Mouse (Mus musculus) MEL (cell line): ENCODE measurements at regions not wholly inside any gene's neighbourhood (a gene's known extent, or its start where the extent isn't known, plus 50 kb on each side); places are given as distances from the start of the nearest gene placed in this dataset.

Source experiments
- CHD1 ChIP-seq: IDR thresholded peaks from 2 replicates; pipeline ENCODE4 v1.6.1; 2012; ENCODE audit warnings: low read depth, mild to moderate bottlenecking, inconsistent platforms, low read length, improper control_type of control experiment
- CTCF ChIP-seq, 3 experiments: IDR thresholded peaks in 2 of 3; conservative IDR thresholded peaks in 1 of 3; 2 replicates each; pipeline ENCODE4 v1.5.1; 2011 to 2012; ENCODE audit warnings: low read length in 3 of 3, low read depth in 2 of 3, mild to moderate bottlenecking in 2 of 3, improper control_type of control experiment in 1 of 3, inconsistent platforms in 1 of 3, mixed read lengths in 1 of 3, moderate library complexity in 1 of 3; ENCODE audit not compliant: control insufficient read depth in 1 of 3, insufficient read depth in 1 of 3, poor library complexity in 1 of 3, severe bottlenecking in 1 of 3
- EP300 ChIP-seq, 2 experiments: IDR thresholded peaks; 2 replicates each; pipeline ENCODE4 v1.6.1; 2011; ENCODE audit warnings: improper control_type of control experiment in 2 of 2, low read length in 2 of 2, low read depth in 1 of 2, mild to moderate bottlenecking in 1 of 2
- GATA1 ChIP-seq: IDR thresholded peaks from 2 replicates; pipeline ENCODE4 v1.6.1; 2011; ENCODE audit warnings: low read depth, low read length, improper control_type of control experiment
- MYC ChIP-seq: IDR thresholded peaks from 2 replicates; pipeline ENCODE4 v1.6.1; 2011; ENCODE audit warnings: low read depth, mild to moderate bottlenecking, low read length, improper control_type of control experiment, moderate library complexity
- NELFE ChIP-seq: IDR thresholded peaks from 2 replicates; pipeline ENCODE4 v1.6.1; 2011; ENCODE audit warnings: low read depth, low read length, improper control_type of control experiment
- NRF1 ChIP-seq: IDR thresholded peaks from 2 replicates; pipeline ENCODE4 v1.6.1; 2014; ENCODE audit warnings: low read depth, mild to moderate bottlenecking, inconsistent platforms, low read length, improper control_type of control experiment, moderate library complexity; ENCODE audit not compliant: poor library complexity, insufficient read depth, severe bottlenecking
- POLR2A ChIP-seq, 2 experiments: IDR thresholded peaks; 2 replicates each; pipeline ENCODE4 v1.6.1; 2011 to 2012; ENCODE audit warnings: low read length in 2 of 2, mild to moderate bottlenecking in 2 of 2, control low read depth in 1 of 2, improper control_type of control experiment in 1 of 2, low read depth in 1 of 2, moderate library complexity in 1 of 2; ENCODE audit not compliant: control insufficient read depth in 1 of 2, insufficient read depth in 1 of 2, poor library complexity in 1 of 2
- POLR2AphosphoS2 ChIP-seq: IDR thresholded peaks from 2 replicates; pipeline ENCODE4 v1.6.1; 2011; ENCODE audit warnings: low read length, improper control_type of control experiment
- ZKSCAN1 ChIP-seq: IDR thresholded peaks from 2 replicates; pipeline ENCODE4 v1.6.1; 2012; ENCODE audit warnings: low read depth, mild to moderate bottlenecking, inconsistent platforms, low read length, improper control_type of control experiment, moderate library complexity

GRCm38 (mm10) chr6:143598916-143599315 lies 431.9 kb downstream of the Etnk1 start:
- TF ChIP-seq CTCF (IDR thresholded peaks at IDR 0.05 in 2 of 3, conservative IDR thresholded peaks at IDR 0.05 in 1 of 3; ENCODE audit: control insufficient read depth in 1 of 3, insufficient read depth in 1 of 3, low read depth in 2 of 3, low read length in 3 of 3, poor library complexity in 1 of 3, severe bottlenecking in 1 of 3) = no peak
- no peak for TF ChIP-seq CHD1
- no peak for TF ChIP-seq EP300 (IDR thresholded peaks at IDR 0.05; ENCODE audit: low read depth in 1 of 2, low read length in 2 of 2)
- no peak for TF ChIP-seq NELFE
- TF ChIP-seq ZKSCAN1 = no peak
- no peak for TF ChIP-seq POLR2AphosphoS2
- TF ChIP-seq MYC = no peak
- TF ChIP-seq GATA1 = no peak
- no peak for TF ChIP-seq NRF1
- TF ChIP-seq POLR2A (IDR thresholded peaks at IDR 0.05; ENCODE audit: control insufficient read depth in 1 of 2, insufficient read depth in 1 of 2, low read depth in 1 of 2, low read length in 2 of 2, poor library complexity in 1 of 2) = no peak
